Mouse (Mus musculus): ENCODE data around the gene Ncoa4.
"Not testable (repeated sequence)": the region's sequence is repeated elsewhere in the genome, so short reads cannot be mapped to it uniquely, and the experiment has no call there.

- TF ChIP-seq CTCF (IDR thresholded peaks at IDR 0.05; ENCODE audit: low read depth, low read length); POLR2A (IDR thresholded peaks at IDR 0.05; ENCODE audit: extremely low read depth, insufficient read depth, low read length): not testable (repeated sequence)
Observed at GRCm38 (mm10) chr14:32112124-32112523, 47.5 kb upstream of the Ncoa4 start.

Measured in liver, adult 2 months (tissue).